Mouse (Mus musculus): ENCODE measurements around the gene Ndc1. TPM values are rescaled to one million over a fixed set of nuclear protein-coding genes. Genes with fewer than 3 reads are reported as not detected.
"Not testable (repeated sequence)": the region's sequence is repeated elsewhere in the genome, so short reads cannot be mapped to it uniquely, and the experiment has no call there.

Ndc1 gene
- 43.5 and 56.0 TPM in 2 replicates for total RNA-seq (2014; fragmentation: Nextera tagmentation)
- total RNA-seq (2017) = 96.2 and 181 TPM in 2 replicates

- peak; percentile 74 for ATAC-seq (replicated peaks; ENCODE audit: poor library complexity, severe bottlenecking)
Observed at GRCm38 (mm10) chr4:107367567-107368314, at the start of gene Ndc1. TSS of gene Ndc1 (plus strand) at chr4:107367784.

DNA sequence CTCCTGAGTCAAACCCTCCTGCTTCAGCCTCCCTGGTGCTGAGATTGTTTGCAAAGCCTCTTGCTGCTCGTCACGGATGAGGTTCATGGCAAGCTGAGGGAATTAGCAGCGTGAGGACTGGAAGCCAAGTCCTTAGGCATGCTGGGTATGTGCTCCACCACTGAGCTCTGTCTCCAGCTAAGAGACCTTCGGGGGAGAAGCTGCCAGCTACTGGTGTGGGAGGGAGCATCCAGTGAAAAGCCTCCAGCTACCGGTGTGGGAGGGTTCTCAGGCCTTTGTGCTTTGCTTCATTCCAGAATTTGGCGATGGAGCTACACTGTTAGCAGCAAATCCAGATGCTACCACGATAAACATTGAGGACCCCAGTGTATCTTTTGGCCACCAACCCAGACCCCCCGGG lies 48.9 kb upstream of the Ndc1 start:
- no peak for ATAC-seq (replicated peaks; ENCODE audit: poor library complexity, severe bottlenecking)

DNA sequence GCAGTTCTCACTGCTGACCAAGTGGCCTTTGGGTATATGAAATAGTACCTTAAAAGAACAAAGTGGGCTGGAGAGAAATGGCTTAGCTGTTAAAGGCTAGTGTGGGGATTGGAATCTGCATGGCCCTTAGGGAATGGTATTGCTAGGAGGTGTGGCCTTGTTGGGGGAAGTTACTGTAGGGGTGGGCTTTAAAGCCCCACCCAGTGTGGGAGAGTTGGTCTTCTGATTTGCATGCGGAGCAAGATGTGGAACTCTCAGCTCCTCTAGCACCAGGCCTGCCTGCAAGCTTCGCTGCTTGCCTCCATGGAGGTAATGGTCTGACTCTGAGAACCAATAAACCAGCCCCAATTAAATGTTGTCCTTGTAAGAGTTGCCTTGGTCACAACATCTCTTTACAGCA lies 46.5 kb upstream of the Ndc1 start:
- no peak for ATAC-seq (replicated peaks; ENCODE audit: poor library complexity, severe bottlenecking)

GRCm38 (mm10) chr4:107323113-107323512 lies 44.5 kb upstream of the Ndc1 start:
- ATAC-seq (replicated peaks; ENCODE audit: poor library complexity, severe bottlenecking) = no peak

GRCm38 (mm10) chr4:107328530-107328929 lies 39.1 kb upstream of the Ndc1 start:
- ATAC-seq (replicated peaks; ENCODE audit: poor library complexity, severe bottlenecking) = no peak

DNA sequence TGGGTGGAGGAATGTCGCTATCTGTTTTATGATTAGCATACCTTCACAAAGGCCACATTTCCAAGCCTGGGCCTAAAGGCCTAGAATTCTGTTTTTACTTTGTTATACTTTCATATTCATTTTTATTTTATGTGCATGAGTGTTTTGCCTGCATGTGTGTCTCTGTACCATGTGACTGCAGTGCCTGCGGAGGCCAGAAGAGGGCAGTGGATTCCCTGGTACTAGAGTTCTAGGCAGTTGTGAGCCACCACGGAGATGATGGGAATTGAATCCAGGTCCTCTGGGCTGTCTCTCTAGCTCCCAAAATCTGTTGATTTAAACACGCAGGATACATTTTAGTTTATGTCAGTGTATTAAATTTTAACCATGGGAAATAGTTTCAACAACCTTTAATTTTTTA lies 34.1 kb upstream of the Ndc1 start:
- ATAC-seq (replicated peaks; ENCODE audit: poor library complexity, severe bottlenecking) = no peak

GRCm38 (mm10) chr4:107336356-107336755 lies 31.2 kb upstream of the Ndc1 start:
- ATAC-seq (replicated peaks; ENCODE audit: poor library complexity, severe bottlenecking) = no peak

DNA sequence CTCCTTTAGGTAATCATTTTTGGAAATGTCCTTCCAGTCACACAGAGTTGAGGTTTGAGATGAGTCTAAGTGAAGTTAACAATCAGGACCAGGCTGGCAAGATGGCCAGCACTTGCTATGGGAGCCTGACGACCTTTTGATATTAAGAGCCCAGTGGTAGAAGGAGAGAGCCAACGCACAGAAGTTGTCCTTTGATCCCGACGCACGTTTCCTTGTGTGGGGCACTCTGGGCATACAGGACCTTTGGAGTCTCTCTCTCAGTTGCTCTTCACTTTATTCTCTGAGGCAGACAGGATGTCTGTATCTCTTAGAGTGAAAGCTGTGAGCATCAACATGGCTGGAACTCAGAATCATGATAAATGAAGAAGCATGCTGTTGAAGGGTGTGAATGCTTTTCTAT lies 30.1 kb upstream of the Ndc1 start:
- no peak for ATAC-seq (replicated peaks; ENCODE audit: poor library complexity, severe bottlenecking)

- no peak for ATAC-seq (replicated peaks; ENCODE audit: poor library complexity, severe bottlenecking)
Observed at GRCm38 (mm10) chr4:107341354-107341753, 26.2 kb upstream of the Ndc1 start.

- ATAC-seq (replicated peaks; ENCODE audit: poor library complexity, severe bottlenecking) = no peak
Observed at GRCm38 (mm10) chr4:107344612-107345011, 23.0 kb upstream of the Ndc1 start.

GRCm38 (mm10) chr4:107347221-107347620 lies 20.4 kb upstream of the Ndc1 start:
- no peak for ATAC-seq (replicated peaks; ENCODE audit: poor library complexity, severe bottlenecking)

GRCm38 (mm10) chr4:107348529-107349310 lies 18.9 kb upstream of the Ndc1 start:
- no peak for ATAC-seq (replicated peaks; ENCODE audit: poor library complexity, severe bottlenecking)

GRCm38 (mm10) chr4:107349311-107350008 lies 18.1 kb upstream of the Ndc1 start:
- ATAC-seq (replicated peaks; ENCODE audit: poor library complexity, severe bottlenecking) = peak; percentile 65

DNA sequence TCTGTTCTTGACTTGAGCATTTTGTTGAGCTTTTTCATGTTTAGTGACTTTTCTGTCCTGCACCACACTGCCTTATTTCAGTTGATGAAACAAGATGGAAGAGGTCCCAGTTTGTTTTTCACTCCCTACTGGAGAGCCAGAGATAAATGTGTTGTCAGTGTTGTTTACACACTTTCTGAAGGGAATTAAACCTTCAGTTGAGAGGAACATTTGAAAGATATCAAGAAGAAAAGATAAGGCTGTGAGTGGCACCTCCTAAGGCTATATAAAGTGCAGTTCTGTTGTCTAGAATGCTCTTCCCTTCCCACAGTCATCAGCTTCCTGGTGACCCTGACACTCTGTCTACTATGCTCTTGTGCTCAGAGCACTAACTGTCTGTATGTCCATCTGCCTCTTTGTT lies 16.2 kb upstream of the Ndc1 start:
- no peak for ATAC-seq (replicated peaks; ENCODE audit: poor library complexity, severe bottlenecking)

- ATAC-seq (replicated peaks; ENCODE audit: poor library complexity, severe bottlenecking) = no peak
Observed at GRCm38 (mm10) chr4:107353612-107354011, 14.0 kb upstream of the Ndc1 start.

GRCm38 (mm10) chr4:107354126-107354525 lies 13.5 kb upstream of the Ndc1 start:
- no peak for ATAC-seq (replicated peaks; ENCODE audit: poor library complexity, severe bottlenecking)

GRCm38 (mm10) chr4:107354543-107354942 lies 13.0 kb upstream of the Ndc1 start:
- ATAC-seq (replicated peaks; ENCODE audit: poor library complexity, severe bottlenecking) = no peak

- not testable (repeated sequence) for ATAC-seq (replicated peaks; ENCODE audit: poor library complexity, severe bottlenecking)
Observed at GRCm38 (mm10) chr4:107357172-107357571, 10.4 kb upstream of the Ndc1 start.

DNA sequence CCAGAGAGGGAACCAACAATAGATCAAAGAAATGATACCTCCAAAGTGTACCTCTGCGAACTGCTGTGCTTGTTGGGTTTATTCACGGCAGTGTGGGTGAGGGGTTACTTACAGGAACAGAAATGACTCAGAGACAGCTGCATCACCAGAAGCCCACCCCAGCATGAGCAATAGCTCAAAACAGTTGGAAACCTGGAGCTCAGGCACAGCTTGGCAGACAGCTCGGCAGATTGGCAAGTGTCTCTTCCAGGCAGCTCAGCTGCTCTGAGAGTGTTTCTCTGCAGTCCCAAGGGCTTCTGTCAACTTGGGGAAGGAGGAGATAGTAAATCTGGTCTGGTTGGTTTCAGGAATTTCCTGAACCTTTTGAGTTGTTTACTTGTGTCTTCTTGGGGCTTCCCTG lies 9.1 kb upstream of the Ndc1 start:
- ATAC-seq (replicated peaks; ENCODE audit: poor library complexity, severe bottlenecking) = no peak

GRCm38 (mm10) chr4:107360457-107361145 lies 7.0 kb upstream of the Ndc1 start:
- peak; percentile 29 for ATAC-seq (replicated peaks; ENCODE audit: poor library complexity, severe bottlenecking)
